Mouse (Mus musculus) c-Kit-positive CD71-positive TER-119-negative erythroid progenitor cells, embryonic 14.5 days (primary cell): ENCODE data around the gene Supt4a.

Experiments
- DNase-seq: peaks from one replicate; pipeline ENCODE4 v3.0.0-alpha.2; 2013; ENCODE audit warnings: low read depth

Supt4a gene

DNA sequence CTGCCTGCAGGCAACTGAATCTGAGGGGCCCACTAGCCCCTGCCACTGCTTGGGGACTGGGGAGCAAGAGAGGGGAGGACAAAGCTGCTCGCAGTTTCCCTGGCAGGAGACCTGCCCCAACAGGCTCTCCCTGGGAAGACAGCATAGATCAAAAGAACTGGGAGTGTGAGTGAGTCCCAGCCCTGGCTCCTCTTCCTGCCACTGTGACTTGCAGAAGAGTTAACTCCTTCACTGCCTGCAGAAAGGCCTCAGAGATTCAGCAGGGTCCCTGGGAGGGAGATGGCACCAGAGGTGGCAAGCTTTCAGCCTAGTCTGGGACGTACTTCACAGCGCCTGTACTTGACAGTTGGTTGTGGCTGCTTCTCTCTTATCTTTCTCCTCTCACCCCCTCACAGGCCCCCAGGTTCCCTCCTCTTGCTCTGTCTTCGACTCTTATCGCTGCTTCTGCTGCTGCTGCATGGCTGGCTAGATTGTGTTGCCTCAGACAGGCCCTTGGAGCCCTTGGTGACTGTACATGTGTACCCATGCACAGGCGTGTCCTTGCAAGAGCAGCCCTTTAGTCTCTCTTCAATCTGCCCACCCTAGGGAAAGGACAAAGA lies 11.3 kb upstream of the Supt4a start:
- DNase-seq: peak; percentile 93

DNA sequence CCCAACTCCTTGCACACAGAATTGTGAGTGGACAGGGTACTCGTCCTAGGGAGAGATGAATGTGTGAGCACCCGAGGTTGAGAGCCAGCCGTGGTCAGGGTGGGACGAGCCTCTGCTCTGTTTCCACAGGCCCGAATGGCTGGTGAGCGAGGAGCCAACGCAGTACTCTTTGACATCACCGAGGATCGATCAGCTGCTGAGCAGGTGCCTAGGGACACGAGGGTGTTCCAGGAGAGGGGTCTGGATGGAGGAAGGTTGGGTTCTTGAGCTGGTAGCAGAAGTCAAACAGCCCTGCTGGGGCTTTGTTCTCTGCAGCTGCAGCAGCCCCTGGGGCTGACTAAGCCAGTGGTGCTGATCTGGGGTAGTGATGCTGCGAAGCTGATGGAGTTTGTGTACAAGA lies 10.3 kb upstream of the Supt4a start:
- no peak for DNase-seq

DNA sequence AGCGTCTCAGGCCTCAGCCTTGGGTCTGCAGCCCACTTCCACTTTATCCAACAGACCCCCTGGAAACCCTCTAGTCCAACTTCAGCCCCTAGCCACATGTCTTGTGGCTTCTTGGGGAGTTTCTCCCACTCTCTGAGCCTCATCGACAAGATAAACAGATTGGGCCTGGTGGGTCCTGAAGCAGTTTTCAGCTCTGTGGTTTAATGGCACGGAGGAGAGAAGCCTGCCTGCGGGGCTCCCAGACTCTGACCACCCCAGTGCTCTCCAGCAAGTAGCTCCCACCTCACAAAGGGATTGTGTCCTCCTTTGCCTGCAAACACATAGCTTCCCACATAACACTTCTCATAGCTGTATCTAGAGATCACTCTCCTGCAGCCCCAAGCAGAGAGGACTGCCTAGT lies 9.9 kb upstream of the Supt4a start:
- no peak for DNase-seq

DNA sequence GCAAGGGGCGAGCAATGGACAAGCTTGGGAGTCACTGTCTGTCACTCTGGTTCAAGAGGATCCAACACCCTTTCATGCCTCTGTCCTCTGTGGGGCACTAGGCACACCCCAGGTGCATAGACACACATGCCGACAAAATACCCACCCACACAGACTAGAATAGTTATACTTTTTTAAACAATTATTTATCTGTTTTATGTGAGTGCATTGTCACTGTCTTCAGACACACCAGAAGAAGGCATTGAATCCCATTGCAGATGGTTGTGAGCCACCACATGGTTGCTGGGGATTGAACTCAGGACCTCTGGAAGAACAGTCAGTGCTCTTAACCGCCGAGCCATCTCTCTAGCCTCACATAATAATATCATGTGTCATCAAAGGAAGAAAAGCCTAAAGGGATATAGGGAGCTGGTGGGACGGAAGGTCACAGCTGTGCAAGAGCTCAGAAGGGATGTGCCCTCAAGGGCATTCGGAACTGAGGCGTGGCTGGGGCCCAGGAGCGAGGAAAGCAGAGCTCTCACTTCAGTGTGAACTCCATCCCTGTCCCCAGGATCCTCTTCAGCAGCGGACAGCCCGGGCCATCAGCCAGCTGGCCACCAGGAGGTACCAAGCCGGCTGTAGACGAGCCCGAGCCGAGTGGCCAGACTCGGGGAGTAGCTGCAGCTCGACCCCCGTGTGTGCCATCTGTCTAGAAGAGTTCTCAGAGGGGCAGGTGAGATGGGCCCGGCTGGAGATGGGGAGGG lies 8.3 kb upstream of the Supt4a start:
- no peak for DNase-seq

DNA sequence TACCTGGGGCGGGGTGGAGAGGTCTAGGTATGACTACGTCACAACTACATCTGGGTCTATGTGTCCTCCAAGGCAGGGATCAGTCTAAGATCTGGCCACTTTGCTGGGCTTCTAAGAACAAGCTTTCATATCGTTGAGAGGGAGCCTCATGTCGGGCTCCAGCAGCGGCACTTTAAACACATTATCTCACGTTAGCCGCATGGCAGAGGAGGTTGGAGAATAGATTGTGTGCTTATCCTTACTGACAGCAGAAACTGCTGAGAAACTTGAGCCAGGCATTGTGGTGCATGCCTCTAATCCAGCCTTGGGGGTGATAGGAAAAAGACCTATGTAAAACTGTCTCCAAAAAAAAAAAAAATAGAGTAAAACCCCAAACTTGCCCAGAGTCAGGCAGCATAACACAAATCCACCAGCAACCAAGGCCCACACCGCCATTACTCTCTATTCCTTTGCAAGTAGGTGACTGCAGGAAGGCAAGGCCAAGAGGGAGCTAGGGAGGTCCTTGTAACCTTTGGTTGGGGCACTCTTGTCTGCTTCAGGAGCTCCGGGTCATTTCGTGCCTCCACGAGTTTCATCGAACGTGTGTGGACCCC lies 7.7 kb upstream of the Supt4a start:
- peak; percentile 80 for DNase-seq

DNA sequence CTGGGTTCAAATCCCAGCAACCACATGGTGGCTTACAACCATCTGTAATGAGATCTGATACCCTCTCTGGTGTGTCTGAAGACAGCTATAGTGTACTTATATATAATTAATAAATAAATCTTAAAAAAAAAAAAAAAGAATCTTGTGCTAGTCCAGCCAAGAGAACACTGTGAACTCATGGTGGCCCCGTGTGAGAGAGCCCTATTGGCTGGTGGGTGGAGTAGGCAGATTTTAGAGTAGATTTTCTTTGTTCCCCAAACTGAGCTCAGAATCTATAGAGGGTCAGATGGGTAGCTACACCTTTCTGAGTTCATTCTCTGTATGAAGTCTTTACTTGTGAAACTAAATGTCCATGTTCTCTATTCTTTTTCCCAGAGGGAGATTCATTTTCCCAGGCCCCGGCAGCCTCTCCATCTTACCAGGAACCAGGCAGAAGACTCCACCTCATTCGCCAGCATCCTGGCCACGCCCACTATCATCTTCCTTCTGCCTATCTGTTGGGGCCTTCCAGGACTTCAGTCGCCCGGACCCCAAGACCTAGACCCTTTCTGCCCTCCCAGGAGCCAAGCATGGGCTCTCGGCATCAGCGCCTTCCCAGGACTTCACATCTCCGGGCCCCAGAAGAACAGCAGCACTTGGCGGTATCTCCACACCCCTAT lies 6.6 kb upstream of the Supt4a start:
- DNase-seq: no peak

DNA sequence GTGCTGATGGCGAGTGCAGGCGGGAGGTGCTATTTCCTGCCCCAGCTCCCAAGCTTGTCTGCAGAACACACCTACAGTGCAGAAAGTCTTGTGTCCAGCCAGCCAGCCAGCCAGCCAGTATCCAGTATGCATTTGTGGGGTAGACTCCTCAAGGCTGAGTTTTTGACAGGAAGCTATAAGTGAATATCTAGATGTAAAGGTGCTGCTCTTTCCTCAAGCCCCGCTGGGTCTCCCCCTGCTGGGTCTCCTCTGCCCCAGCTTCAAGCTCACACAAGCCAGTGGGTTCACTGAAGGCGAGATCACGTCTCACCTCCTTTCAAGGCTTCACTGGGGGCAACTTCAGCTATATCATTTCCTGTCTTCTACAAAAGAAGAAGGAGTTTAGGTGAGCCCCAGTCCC lies 3.0 kb upstream of the Supt4a start:
- no peak for DNase-seq

DNA sequence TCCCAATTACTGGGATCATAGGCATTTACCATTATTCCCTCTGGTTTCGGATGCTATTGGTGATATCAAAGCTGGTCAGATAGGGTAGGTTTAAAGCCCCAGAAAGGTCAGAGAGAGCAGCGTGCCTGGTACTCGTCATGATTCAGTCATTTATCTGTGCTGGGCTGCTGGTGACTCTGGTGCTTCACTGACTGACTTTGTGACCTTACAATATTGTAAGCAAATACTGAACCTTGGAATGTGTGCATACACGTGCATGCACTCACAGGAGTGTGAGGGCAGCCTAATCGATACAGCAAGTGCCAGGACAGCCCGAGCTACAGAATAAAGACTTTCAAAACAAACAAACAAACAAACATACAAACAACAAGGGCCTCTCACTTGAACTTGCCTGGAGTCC lies 1.7 kb upstream of the Supt4a start:
- no peak for DNase-seq

DNA sequence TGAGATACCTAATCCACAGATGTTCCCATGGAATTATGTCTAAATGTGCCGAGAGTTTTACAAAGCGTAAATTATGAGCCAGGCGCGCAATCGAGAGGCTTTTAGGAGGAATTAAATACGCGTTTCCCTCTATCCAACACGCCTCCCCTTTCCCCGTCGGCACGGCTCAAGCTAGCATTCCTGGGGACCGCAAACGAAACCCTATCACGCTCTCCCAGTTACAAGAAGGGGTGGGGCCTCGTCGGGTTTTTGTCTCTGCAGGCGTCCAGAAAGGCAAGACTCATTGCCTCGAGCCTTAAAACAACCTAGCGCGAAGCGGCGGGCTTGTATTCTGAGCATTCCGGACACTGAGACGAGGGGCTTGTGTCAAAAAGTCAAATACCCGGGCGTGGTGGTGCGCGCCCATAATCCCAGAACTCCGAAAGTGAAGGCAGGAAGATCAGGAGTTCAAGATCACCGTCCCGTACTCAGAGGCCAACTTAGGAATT lies 661 bp upstream of the Supt4a start:
- no peak for DNase-seq

DNA sequence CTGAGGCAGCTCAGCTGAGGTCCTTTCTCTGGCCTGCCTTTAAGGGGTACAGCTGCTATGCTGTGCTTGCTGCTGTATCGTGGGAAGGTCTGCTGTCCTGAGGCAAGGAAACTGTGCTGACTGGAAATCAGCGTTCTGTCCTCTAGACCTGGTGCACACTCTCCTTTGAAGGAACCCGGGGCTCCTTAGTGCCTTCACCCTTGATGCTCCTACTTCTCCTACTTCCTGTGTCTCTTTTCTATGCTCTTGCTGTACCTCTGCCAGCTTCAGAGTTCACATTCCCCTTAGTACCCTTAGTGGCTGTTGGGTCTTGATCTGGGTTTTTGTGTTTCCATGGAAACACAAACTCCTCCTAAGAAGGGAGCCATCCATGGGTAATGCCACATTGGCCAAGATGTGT lies 6.3 kb downstream of the Supt4a start:
- DNase-seq: no peak

DNA sequence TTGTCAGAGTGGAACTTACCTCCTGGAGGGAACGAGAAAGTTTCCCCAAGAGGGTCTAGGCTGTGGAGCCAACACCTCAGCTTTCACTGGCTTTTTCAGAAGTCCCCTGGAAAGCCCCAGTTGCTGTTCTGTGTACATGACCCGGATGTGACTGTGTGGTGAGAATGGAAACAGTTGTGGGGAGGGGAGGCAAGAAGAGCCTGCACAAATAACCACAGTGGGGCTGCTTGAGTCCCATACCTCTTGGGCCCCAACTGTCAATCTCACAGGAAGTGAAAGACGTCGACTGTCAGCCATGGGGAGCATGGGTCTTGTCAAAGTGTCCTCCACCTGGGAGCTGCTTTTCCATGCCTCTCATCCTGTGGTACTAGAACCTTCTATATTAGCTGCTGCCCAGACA lies 7.6 kb downstream of the Supt4a start:
- no peak for DNase-seq

DNA sequence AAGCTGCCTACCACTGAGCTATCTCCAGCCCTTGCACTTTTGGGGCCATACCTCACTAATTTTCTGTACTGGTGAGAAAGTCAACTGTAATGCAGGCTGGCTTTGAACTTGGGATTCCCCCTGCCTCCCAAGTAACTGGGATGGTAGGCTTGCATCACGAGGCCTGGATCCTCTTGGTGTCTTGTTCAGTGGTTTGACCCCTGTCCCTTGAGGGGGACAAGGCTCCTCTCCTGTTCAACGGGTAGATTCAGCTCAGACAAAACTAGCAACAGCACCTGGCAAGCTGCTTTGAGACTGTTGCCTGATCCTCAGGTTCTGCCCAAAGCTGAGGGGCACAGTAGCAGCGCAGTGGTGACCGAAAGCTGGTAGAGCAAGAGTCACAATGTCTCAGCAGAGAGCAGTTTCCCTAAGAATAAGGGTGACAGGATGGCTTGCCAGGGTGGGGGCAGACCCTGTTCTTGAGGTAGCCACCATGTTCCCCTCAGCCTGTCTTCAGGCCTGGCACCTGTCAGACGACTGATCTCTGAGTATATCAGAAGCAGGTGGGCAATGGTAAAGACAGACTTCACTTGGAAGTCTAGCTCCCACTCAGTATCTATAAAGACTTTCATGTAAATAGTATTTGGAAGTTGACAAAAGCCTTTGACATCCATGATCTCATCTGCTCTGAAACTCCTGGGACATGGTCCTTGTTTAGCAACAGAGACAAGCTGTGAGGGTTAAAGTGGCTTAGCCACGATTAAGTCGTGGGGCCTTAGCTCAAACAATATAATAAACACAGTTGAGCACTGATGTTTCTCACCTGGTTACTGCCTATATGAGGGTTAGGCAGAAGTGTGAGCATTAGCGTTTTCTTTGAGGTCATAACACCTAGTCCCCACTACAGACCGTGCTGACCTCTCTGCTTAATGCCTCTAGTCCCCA lies 8.5 kb downstream of the Supt4a start:
- DNase-seq: no peak

DNA sequence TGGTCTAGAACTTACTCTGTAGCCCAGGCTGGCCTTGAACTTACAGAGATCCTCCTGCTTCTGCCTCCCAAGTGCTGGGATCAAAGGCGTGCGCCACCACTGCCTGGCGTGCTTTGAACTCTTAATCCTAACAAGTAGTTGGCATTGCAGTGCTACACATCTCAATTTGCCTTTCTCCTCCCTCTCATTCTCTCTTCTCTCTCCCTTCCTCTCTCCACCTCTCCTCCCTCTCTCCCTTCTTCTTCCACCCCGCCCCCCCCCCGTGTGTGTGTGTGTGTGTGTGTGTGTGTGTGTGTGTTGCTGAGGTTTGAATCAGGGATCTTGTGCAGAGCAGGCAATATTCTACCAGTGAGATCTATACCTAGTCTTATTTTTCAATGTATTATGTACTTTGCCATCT lies 10.0 kb downstream of the Supt4a start:
- DNase-seq: no peak

DNA sequence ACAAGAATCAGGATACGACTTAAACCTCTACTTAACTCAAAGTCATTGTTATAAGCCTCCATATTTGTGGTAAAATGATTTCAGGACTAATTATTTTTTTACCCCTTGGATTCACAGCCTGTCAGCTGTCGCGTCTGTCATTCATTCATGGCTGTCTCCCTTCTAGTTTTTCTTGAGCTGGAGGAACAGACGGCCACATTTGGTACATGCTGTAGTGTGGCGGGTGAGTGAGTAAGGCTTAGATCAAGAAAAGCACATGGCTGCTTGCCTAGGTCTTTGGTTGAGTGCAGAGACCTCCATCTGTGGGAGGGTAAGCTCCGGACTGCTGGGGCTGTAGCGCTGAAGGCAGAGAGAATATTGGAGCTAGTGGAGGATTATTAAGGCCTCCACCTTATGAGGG lies 10.4 kb downstream of the Supt4a start:
- no peak for DNase-seq

DNA sequence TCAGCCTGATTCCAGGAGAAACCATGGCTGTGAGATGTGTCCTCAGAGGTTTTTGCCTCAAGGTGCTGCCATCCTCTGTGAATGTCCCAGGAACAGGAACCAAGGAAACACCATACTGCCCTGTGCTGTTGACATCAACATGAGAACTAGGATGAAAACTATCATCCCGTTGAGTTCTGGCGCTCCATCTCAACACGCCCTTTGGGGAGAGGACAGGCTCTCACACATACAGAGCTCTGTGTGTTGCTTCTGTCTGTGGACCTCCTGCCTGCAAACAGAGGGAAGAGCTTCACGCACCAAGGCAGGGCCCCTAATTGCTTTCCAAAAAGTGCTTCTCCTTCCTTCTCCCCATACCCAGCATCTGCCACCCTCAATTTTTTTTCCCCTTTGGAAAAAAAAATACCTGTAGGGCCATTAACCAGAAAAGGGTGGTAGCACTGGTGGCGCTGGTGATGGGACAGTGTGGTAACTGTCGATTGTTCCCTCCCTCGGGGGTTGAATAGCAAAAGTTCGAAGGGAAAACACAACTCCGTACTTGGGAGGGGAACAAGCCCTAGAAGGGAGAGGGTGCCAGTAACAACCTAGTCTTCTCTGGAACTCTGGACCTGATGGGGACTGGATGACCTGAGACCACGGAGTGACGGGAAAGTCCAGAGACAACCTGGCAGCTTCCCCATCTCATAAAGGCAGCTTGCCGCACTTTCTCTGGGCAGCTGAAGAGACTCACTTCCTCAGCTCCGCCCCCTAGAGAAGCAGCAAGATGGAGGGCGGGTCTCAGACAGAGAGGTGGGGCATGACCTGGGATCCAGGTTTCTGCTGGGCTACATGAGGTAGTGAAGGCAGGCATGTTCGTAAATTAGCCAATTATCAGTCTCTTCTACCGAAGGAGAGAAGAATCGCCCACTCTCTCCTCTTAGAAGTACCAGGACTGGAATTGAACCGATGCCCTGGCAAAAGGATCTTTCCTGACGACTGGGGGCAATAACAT lies 11.1 kb downstream of the Supt4a start:
- peak; percentile 86 for DNase-seq

DNA sequence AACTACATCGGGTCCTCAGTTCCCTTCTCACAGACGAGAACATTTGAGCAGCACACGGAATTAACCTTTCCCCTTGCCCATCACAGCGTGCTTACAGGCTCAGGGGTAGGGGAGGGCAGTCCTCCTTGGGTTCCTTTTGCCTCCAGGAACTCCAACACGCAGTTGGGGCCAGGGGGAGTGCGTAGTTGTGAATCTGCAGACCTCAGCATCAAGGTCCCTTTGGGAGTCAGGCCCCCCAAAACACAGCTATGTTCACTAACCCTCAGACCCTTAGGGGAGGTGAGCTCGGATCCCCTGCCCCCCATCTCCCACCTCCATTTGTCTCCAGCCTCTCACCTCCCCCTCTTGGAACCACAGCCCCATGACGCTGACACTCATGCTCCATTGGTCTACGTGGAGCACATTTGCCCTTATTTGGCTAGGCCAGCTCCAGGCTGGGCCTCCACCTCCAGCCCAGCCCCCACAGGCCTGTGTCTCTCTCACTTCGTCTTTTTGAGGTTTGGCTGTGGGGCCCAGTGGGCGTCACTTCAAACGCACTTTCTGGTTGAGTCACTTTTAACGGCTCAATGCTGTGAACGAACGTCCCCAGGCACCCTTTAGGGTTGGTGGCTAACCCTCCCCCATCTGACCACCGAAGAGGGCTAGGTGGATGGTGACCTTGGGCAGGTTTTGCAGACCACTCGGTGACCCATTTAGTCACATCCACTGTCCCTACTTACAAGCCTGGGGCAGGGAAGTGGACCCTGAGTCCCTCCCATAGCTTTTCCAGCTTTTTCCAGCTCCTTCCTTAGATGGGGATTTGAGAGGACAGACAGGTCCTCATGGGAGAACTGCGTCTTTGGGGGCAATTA lies 12.1 kb downstream of the Supt4a start:
- peak; percentile 97 for DNase-seq

DNA sequence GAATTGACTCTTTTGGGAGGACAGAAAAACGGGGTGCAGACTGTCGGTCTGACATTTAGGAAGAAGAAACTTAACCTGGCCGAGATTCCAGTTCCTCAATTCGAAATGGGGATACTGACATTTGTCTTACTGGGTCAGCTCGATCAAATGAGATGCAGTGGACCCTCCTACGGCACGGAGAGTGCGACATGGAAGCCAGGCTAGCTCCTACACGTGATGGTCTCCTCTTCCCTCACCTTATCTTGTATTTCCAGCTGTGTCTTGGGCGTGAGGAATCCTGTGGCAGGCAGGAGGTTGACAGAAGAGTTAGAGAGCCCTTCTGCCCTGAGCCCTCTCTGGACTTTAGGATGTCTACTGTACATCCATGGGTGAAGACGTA lies 12.7 kb downstream of the Supt4a start:
- no peak for DNase-seq

DNA sequence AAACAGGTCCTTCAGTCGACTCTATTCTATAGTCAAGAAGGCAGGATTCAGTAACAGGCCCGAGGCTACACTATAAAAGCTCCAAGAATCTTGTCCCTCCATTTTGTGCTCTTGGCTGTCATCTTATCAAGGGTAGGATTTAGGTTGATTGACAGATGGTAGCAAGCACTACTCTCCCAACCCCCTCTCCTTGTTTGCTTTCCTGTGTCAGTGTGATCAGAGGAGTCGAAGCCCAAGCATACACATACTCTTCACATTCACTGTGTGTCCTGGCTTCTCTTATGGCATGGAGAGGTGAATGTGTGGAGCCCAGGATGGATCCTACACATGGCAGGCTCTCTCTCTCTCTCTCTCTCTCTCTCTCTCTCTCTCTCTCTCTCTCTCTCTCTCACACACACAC lies 13.2 kb downstream of the Supt4a start:
- DNase-seq: no peak

DNA sequence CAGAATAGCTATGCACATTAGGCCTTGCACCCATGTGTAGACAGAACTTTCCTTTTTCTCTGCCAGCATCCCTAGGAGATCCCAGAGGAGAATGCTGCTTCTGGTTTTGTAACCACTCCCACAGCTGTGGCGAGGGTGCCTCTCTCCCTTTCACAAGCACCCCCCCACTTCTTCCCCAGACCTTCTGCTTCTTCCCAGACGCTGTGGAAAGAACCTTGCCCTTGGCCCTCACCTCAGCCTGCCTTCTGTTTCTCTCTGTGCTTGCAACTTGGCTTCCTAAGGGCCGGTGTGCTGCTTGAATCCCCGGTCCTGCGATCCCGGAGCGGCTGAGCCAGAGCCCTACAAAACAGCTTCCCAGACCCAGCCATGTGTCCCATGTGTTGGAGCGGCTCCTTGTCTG lies 13.7 kb downstream of the Supt4a start:
- DNase-seq: no peak

DNA sequence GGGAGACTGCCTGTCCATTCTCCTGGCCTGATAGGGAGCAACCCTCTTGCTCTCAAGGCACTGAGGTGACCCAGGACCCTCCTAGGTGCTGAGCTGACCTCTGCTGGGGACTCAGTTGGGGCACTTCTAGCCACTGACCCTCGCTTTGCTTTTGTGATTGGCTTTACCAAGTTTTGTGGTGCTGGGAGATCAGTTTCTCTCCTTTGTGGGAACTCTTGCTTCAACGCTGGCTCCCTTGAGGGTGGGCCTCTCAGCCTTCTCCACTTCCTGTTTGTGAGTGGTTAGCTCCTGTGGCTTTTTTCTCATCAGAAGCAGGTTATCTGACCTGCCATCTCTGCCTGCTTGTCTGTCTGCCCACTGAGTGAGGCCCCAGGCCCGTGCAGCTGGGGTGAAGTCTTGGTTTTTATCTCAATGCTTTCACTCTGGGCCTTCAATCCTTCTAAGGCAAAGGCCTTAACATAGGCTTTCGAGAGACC lies 14.2 kb downstream of the Supt4a start:
- no peak for DNase-seq
